Mouse (Mus musculus) heart, postnatal 4 days (tissue): ENCODE measurements around the gene Smim7. TPM values are rescaled to one million over a fixed set of nuclear protein-coding genes. Genes with fewer than 3 reads are reported as not detected.

ENCODE experiments used
- DNase-seq: peaks from one replicate; pipeline ENCODE4 v3.0.0; 2021
- microRNA-seq, 2 experiments: library from miRNA; unstranded; fragments of <30 nt; microRNA quantifications; one replicate each; pipeline ENCODE4 v1.2.0; 2021 to 2022
- total RNA-seq, 2 experiments: library from RNA; stranded (reverse); gene quantifications; 2 replicates each; pipeline ENCODE4 v1.2.3; 2021

Gene Smim7
- total RNA-seq, 2 experiments from 2014 or later: 120 to 130 TPM

DNA sequence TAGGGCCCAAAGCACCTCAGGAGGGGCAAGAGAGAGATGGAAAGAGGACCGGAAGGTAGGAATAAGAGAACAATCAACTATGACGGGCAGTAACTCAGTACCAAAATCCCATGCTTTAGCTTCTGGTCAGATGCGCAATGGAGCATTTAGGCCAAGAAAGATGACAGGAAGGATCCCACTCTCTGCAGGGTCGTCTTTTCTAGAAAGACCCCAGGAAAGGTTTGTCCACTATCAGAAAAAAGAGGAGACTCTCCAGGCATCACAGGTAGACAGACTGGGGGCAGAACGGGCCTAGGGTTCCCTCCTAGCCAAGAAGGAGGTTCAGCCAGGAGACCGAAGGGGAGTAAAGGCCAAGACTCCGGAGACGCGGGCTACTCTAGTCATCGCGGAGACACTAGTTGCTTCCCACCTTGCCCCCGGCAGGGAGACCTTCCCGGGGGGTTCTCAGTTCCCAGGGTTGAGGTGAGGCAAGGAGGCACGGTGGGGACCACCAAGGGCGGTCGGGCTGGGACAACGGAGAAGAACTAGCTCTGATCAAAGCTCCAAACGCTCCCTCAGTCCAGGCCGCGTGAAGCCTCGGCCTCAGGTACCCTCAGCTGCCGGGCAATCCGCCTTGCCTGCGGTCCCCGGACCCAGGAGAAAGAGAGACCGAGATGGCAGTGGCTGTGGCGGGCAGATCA is 23.6 kb downstream of the Smim7 start:
- no peak for DNase-seq

DNA sequence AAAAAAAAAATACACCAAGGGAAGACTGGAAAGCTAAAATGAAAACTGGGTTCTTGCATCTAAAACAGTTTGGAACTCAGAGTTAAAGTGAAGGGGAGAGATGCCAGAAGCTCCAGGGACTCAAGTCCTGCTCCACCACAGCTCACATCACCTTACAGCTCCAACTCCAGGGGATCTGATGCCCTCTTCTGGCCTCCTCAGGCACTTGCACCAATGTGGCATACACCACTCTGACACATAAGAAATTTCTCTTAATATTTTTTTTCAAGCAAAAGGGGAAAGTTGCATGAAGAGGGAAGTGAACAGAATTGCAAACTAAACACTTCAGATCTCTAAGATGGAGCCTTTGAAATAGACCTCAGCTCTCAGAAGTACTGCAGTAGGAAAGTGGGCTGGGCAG is 31.7 kb downstream of the Smim7 start:
- DNase-seq: peak; percentile 24

DNA sequence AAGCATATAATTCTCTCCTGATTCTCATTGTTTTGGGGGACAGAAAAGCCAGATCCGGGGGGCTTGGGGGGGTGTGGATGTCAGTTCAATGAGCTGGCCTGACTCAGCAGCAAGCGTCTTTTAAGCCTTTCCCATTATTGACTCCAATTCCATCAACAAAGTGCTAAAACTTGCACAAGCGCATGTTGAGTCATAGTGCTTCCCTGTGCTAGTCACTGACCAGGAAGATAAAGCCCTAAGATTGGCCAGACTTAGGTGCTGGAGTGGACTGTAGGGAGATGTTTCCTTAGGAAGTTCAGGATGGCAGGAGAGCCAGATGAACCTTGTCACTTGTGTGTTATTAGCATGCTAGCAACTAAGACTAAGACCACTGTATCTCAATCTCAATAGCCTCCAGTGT is 36.0 kb downstream of the Smim7 start:
- no peak for DNase-seq

DNA sequence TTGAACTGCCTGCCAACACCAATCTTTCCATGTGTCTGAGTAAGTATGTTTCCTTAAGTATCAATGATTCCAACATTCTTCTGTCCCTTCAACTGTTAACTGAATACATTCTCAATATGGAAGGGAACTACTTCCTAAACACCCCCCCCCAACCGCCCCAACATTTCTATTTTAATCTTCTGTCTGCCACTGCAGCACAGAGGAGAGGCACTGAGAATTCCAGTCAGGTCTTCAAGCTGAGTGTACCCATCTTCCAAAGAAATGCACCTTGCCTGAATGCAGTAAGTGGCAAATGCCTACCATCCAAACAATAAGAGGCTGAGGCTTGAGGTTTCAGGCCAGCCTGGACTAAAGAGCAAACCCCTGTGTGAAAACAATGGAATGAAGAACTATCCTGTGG is 38.8 kb downstream of the Smim7 start:
- DNase-seq: no peak

DNA sequence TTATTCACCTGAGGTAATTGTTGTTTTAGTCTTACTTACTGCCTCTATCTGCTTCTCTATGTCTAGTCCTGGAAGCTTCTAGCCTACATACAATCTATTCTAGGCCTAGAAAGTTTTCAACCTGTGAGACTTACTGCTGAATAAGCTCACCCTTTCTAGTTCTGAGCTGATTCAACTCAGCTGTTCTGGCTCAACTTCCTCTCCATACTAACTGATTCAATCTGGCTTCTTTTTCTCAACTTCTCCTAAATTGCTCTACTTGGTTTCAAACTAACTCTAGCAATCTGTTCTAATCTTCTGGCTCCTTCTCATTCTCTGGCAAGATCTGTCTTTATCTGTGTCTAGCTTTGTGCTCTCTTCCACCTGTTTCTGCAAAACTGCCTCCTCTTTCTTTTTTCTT is 49.0 kb downstream of the Smim7 start:
- DNase-seq: no peak

DNA sequence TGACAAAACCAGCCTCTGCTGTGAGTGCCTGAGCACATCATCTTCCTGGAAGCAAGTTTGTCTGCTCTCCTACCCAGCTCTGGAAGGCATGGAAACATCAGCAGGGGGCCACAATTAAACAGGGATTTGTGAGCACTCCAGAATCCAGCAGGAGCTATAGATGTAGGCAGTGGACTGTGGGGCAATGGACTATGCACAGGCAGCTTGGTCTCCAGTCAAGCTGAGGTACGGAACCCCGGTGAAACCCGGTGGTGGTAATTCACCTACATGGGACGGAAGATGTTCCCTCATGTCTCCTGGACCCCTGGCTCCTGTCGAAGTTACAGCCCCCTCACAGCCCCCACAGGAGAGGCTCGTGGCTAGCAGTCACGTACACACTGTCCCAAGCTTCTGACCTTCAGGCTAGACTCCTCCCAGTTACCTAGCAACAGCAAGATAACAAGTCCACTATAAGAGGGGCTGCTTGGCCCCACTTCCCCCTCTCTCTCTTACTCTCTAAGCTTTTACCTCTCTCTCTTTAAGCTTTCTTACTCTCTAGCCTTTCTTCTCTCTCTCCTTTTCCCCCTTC is 53.4 kb downstream of the Smim7 start:
- no peak for DNase-seq

Small RNAs within 50 kb of the gene (microRNA-seq; reads per million reads assigned to microRNA genes)
- 0 reads per million in 2 experiments for gene Gm28019

Other genes starting within 250 kb of the Smim7 start
- 10 to 100 TPM; 56.8 to 60.0 TPM for gene Eps15l1, start 149.6 kb downstream of the Smim7 start, total RNA-seq
- 1 to 10 TPM; 1.4 to 1.6 TPM for gene Calr3, start 127.2 kb downstream of the Smim7 start, total RNA-seq
- gene 1700030K09Rik, start 127.2 kb downstream of the Smim7 start, total RNA-seq: 1 to 10 TPM; 5.4 to 8.2 TPM
- gene Cherp, start 95.9 kb downstream of the Smim7 start, total RNA-seq: 10 to 100 TPM; 55.6 to 64.5 TPM
- gene Slc35e1, start 78.5 kb downstream of the Smim7 start, total RNA-seq: 10 to 100 TPM; 25.6 to 27.1 TPM
- 1 to 10 TPM; 8.6 TPM for gene Med26, start 22.8 kb downstream of the Smim7 start, total RNA-seq
- 100 to 1,000 TPM; 213 to 221 TPM for gene Tmem38a, start 967 bp upstream of the Smim7 start, total RNA-seq
- 1 to 10 TPM; 2.1 to 2.4 TPM for gene Nwd1, start 75.6 kb upstream of the Smim7 start, total RNA-seq
- gene Sin3b, start 152.2 kb upstream of the Smim7 start, total RNA-seq: 100 to 1,000 TPM; 133 to 135 TPM
- 1 to 10 TPM; 3.5 TPM for gene F2rl3, start 190.8 kb upstream of the Smim7 start, total RNA-seq